Comparison of ENCODE assay signal across 17 mouse cellular contexts in the genomic region with DNA sequence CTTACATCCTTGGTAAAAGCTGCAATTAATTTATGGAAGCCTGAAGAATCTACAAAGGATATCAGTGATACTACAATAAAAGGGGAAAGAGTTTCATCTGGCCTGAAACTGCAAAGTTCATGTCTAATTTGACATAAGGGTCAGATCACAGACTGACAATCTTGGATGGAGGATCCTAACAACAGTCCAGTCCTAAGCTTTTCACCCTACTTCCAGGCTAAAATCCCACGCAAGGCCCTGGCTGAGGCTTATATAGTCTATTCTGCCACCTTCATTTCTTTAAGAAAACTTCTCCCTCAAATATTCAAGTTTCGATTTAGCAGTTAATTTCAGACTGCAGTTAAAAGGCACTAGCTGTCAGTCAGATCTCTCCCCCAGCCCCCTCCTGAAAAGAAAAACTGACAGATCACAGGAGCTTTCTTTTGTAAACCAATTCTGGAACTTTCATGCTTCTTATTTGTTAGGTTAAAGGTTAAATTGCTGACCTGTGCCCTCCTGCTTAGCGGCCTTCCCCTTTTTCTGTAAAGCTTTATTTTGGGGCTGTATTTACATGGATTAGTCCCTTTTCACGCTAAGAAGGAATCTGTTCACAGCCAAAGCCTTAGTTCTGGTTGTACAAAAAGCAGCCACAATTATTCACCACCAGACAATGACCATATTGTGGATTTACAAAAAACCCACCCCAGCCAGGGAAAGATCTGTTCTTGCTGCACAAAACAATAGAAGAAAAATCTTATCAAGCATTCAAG.
DNase-seq lines count a peak whose midpoint lies in the region; ATAC-seq and TF ChIP-seq lines count a peak whose summit lies in the region.
"Had no signal": no experiment of that assay in that cellular context is flagged by ENCODE, and none has a peak within 500 bp of the region (broad histone marks: within the 10 kb centered on the region; RNA-seq: fewer than 3 reads in every experiment).

No protein-coding gene starts in this region.

- no peak overlapping the region for H3K4me3 ChIP-seq in kidney, postnatal 0 days (replicated peaks; ENCODE audit: low read depth, low read length)
- no peak overlapping the region for H3K4me3 ChIP-seq in forebrain, embryonic 10.5 days
- no peak overlapping the region for H3K4me3 ChIP-seq in midbrain, embryonic 14.5 days (replicated peaks; ENCODE audit: low read depth, low read length)
- H3K4me3 ChIP-seq: embryonic facial prominence, embryonic 15.5 days; kidney, embryonic 15.5 days; myocyte had no signal

- no peaks in the 10 kb centered on the region for H3K9me3 ChIP-seq in kidney, postnatal 0 days (replicated peaks; ENCODE audit: low read length)
- peaks cover 3% of the 10 kb centered on the region; the same call in 1 of the 2 replicates for H3K9me3 ChIP-seq in forebrain, embryonic 10.5 days
- no peaks in the 10 kb centered on the region for H3K9me3 ChIP-seq in midbrain, embryonic 14.5 days (ENCODE audit: control insufficient read depth, low read length)
- H3K9me3 ChIP-seq: embryonic facial prominence, embryonic 15.5 days; kidney, embryonic 15.5 days had no signal

- no peaks in the 10 kb centered on the region for H3K27me3 ChIP-seq in kidney, postnatal 0 days (ENCODE audit: insufficient read depth, low read length)
- peaks cover 76% of the 10 kb centered on the region for H3K27me3 ChIP-seq in forebrain, embryonic 10.5 days (ENCODE audit: poor library complexity, severe bottlenecking)
- peaks cover 68% of the 10 kb centered on the region for H3K27me3 ChIP-seq in midbrain, embryonic 14.5 days (ENCODE audit: control insufficient read depth, insufficient read depth, low read length)
- H3K27me3 ChIP-seq: embryonic facial prominence, embryonic 15.5 days; kidney, embryonic 15.5 days had no signal

- no peak for TF ChIP-seq CTCF in kidney, postnatal 0 days (IDR thresholded peaks at IDR 0.05; ENCODE audit: low read depth)

- no peak overlapping the region for H3K27ac ChIP-seq in kidney, postnatal 0 days
- peak overlapping the region; percentile 73 for H3K27ac ChIP-seq in forebrain, embryonic 10.5 days
- no peak overlapping the region for H3K27ac ChIP-seq in midbrain, embryonic 14.5 days (replicated peaks; ENCODE audit: low read depth, low read length)
- H3K27ac ChIP-seq: embryonic facial prominence, embryonic 15.5 days; kidney, embryonic 15.5 days; liver, embryonic 14.5 days had no signal

- no peak for ATAC-seq in kidney, postnatal 0 days (replicated peaks; ENCODE audit: low FRiP score, low read depth)
- no peak; the same call in 1 of the 2 replicates for ATAC-seq in midbrain, embryonic 14.5 days (ENCODE audit: low FRiP score, low TSS enrichment)

- no peak overlapping the region for H3K4me2 ChIP-seq in kidney, postnatal 0 days (ENCODE audit: low read length)
- H3K4me2 ChIP-seq in midbrain, embryonic 14.5 days (ENCODE audit: low read length): no peak overlapping the region
- H3K4me2 ChIP-seq: embryonic facial prominence, embryonic 15.5 days; kidney, embryonic 15.5 days had no signal

- no peaks in the 10 kb centered on the region for H3K36me3 ChIP-seq in kidney, postnatal 0 days (ENCODE audit: insufficient read depth, low read length)
- 0 out of 2 replicates have a peak, but pooled peaks cover 5% of the 10 kb centered on the region for H3K36me3 ChIP-seq in forebrain, embryonic 10.5 days (replicated peaks)
- H3K36me3 ChIP-seq in midbrain, embryonic 14.5 days (ENCODE audit: control insufficient read depth, insufficient read depth, low read length): no peaks in the 10 kb centered on the region
- H3K36me3 ChIP-seq: embryonic facial prominence, embryonic 15.5 days; kidney, embryonic 15.5 days had no signal

- peak; percentile 8 for DNase-seq in kidney, postnatal 0 days (ENCODE audit: low spot score)
- DNase-seq in kidney, postnatal 14 days: no peak
- DNase-seq in brain, adult 2 months (ENCODE audit: low read depth, low spot score): peak; percentile 20
- peak; percentile 54 for DNase-seq in forebrain, embryonic 10.5 days (ENCODE audit: extremely low spot score, low spot score)
- DNase-seq in midbrain, embryonic 14.5 days: peak; percentile 33
- DNase-seq in ovary, postnatal 14 days (ENCODE audit: low spot score): no peak
- DNase-seq in urinary bladder, adult 2 months (ENCODE audit: low spot score): no peak
- no peak for DNase-seq in thymus, postnatal 4 days
- DNase-seq: adrenal gland, postnatal 10 days; cerebellum, postnatal 14 days; heart, adult 11 months; layer of hippocampus, adult 9-11 months; lung, postnatal 36 days had no signal

- no peaks in the 10 kb centered on the region for H3K4me1 ChIP-seq in kidney, postnatal 0 days (replicated peaks; ENCODE audit: insufficient read depth, low read length)
- H3K4me1 ChIP-seq in forebrain, embryonic 10.5 days: peaks cover 69% of the 10 kb centered on the region
- H3K4me1 ChIP-seq in midbrain, embryonic 14.5 days (ENCODE audit: control insufficient read depth, insufficient read depth, low read length): peaks cover 3% of the 10 kb centered on the region; the same call in 1 of the 2 replicates
- H3K4me1 ChIP-seq: embryonic facial prominence, embryonic 15.5 days had no signal

- WGBS in kidney, postnatal 0 days: 54% methylated on average over 4 of the region's 4 CpGs
- 3% methylated on average over 4 of the region's 4 CpGs for WGBS in forebrain, embryonic 10.5 days
- 4% methylated on average over 4 of the region's 4 CpGs for WGBS in midbrain, embryonic 14.5 days

- H3K9ac ChIP-seq in kidney, postnatal 0 days (ENCODE audit: low read depth, low read length): no peak overlapping the region
- no peak overlapping the region for H3K9ac ChIP-seq in midbrain, embryonic 14.5 days (replicated peaks; ENCODE audit: low read length)
- H3K9ac ChIP-seq: embryonic facial prominence, embryonic 15.5 days; kidney, embryonic 15.5 days; liver, embryonic 14.5 days had no signal

Comparison
In these comparisons a context has a peak if more than half of its experiments do, and no peak if none do; other contexts are left out.
1. DNase-seq: peak in kidney, postnatal 0 days (single experiment), brain, adult 2 months (single experiment), forebrain, embryonic 10.5 days (single experiment) and midbrain, embryonic 14.5 days (single experiment); none in kidney, postnatal 14 days (single experiment), ovary, postnatal 14 days (single experiment), urinary bladder, adult 2 months (single experiment) and thymus, postnatal 4 days (single experiment).